Mouse (Mus musculus) cerebellum, postnatal 36 days (tissue): ENCODE data around the gene Rnf181.

Experiments
- DNase-seq, 2 experiments: peaks; one replicate each; pipeline ENCODE4 v3.0.0; 2021 to 2022; ENCODE audit warnings: mixed read lengths in 2 of 2

Rnf181 gene

DNA sequence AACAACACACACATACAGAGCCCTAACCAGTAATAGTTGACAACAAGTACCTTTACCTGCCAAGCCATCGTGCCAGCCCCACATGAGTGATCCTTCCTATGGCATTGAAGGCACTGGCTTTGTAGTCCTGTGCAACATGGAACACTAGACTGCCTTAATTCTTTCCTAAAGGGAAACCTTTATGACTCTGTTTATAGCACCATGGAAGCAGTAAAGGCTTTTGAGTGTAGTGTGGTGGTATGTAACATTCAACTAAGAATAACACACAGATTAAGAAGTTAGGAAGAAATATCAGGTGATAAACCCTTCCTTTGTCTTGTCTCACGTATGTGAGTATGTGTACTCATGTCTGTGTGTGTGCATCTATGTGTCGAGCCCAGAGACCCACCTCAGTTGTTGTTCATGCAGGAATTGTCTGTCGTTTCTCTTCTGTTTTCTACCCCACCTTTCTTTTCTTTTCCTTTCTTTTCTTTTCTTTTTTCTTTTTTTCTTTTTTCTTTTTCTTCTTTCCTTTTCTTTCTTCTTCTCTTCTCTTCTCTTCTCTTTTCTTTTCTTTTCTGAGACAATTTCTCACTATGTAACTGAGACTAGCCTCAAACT, at the start of gene Rnf181:
Gene Rnf181, minus strand, starts transcription at position 113 of the 600 bp plus-strand sequence.
- DNase-seq, result no peak

DNA sequence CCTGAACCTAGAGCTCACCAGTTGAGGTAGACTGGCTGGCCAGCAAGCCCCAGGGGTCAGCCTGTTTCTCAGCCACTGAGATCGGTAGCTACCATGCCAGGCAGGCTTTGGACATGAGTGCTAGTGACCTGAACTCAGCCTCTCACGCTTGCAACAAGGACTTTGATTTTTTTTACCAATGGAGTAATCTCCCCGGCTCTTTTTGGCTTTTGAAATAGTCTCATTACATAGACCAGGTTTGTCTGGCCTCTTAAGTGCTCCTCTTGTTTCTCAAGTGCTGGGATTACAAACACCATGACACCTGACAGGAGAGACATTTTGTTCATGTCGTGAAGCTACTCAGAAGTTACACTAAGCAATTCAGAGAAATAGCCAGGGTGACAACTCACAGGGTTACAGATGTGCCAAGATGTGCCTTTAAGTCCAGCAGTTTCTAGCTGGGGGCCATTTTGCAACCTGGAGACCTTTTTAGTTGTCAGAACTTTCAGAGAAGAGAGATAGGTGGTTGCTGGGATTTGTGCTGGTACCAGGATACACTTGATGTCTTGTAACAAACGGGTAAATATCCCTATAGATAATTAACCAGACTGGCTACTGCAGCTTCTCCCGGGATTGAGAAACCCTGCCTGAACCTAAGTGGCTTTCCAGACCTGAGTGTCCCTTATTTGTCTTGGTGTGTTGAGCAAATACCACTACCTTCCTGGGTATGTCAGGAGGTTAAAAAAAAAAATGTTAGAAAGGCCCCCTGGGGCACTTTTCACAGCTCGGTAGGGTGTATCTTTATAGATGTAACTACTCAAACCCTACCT, 49.4 kb upstream of the Rnf181 start:
- DNase-seq, result no peak

DNA sequence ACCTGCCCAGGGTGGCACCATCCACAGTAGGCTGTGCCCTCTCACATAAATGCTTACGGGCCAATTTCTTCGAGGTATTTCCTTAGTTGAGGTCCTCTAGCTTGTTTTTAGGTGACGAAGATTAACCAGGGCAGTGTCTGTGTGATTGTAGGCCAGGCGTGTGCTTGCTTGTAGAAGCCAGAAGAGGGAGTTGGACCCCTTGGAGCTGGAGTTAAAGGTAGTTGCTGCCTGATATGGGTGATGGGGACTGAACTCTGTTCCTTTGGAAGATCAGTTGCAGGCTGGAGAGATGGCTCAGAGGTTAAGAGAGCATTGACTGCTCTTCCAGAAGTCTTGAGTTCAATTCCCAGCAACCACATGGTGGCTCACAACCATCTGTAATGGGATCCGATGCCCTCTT, 48.4 kb upstream of the Rnf181 start:
- DNase-seq, result no peak

DNA sequence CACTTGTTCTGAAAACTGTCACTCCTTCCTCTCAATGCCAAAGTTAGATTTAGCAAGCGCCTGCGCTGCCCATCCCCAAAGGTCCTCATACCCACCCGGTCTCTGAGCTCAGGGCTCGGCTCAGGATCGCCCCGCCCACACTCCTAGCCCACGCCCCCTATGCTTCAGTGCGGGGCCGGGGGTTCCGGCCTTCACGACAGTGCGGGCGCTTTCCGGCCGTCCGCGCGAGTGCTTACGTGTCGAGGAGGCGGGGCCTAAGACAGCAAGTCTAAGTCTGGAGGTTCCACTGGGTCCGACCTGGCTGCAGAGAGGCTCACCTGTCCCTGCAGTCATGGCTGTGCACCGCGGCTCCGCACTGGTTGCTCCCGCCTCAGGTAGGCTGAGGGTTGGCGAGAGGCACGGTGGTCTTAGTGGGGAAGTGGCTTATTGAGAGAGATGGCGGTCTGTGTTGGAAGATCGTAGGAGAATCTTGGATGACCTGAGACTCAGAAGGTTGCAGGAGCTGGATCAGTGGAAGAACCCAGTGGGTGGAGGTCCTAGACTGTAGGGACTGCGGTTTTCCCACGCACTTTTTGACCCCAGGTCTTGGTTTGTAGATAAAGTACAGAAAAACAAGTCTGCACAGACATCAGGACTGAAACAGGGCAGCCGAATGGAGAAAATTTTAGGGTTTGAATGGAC, 47.5 kb upstream of the Rnf181 start, which contains the start of gene Ggcx:
Gene Ggcx, plus strand, starts transcription at position 233 of the 681 bp plus-strand sequence.
- DNase-seq, result peak; percentile 93

DNA sequence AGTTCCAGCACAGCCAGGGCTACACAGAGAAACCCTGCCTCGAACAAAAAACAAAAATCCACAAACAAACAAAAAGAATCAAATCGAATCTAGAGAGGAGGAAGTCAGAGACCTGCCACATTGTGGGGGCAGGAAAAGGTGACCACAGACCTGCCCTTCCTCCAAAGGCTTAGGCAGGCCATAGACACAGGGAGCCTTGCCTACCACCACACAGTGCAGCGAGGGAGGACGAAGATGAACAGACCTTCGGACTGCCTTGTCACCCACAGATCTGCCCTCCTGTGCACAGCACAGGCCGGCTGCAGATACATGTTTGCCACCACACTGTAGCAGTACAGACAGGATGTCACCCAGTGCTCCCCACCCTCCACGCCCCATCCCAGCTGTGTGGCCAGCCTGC, 43.8 kb upstream of the Rnf181 start:
- no peak for DNase-seq

DNA sequence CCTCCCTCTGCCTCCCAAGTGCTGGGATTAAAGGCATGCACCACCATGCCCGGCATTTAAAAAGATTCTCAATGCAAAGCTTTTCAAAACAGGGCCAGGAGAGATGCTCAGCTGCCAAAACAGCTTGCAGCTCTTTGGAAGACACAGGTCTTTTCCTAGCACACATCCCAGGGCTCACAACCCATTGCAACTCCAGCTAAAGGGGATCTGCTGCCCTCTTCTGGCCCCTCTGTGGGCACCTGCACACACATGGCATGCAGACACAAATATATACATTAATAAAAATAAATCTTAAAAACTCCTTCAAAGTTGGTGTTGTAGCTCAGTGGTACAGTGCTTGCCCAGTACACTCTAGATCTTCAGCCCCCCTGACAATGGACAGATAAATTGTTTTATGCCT, 43.2 kb upstream of the Rnf181 start:
- DNase-seq, result no peak

DNA sequence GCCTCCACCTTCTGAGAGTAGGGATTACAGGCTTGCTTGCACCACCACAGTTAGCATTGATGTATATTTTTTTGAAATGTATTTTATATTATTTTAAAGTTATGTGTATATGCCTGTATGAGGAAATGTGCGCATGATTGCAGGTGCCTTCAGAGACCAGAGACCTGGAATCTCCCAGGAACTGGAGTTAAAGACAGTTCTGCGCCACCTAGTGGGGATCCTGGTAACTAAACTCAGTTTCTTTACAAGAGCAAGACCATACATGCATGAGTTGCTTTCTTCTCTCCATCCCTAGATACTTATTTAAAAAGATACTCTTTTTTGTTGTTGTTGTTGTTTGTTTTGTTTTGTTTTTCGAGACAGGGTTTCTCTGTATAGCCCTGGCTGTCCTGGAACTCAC, 42.8 kb upstream of the Rnf181 start:
- peak; percentile 69 to 77 for DNase-seq

DNA sequence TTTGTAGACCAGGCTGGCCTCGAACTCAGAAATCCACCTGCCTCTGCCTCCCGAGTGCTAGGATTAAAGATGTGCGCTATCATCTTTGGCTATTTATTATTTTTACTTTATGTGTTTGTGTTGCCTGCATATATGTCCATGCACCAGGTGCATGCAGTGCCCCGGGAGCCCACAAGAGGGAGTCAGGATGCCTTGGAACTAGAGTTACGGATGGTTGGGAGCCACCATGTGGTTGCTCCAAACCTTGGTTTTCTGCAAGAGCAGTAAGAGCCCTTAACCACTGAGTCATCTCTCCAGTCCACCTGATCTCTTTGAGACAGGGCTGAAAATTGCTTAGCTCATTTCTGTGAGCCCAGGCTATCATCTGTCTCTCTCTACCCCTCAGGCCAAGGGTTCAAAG, 40.4 kb upstream of the Rnf181 start:
- peak; percentile 84 to 85 for DNase-seq

DNA sequence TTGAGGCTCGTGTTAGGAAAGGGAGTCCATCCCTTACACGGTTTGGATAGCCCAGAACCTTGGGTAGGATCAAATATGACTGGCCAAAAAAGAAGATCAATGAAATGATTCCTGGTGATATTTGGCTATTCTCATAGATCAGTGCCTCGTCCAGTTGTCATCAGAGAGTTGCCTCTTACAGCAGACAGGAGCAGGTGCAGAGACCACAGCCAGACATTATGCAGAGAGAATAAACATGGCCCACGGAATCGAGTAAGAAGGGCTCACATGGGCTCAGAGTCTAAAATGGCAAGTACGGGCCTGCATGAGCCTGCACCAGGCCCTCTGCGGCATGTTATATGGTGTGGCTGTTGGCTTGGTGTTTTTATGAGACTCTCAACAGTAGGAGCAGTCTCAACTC, 38.6 kb upstream of the Rnf181 start:
- no peak for DNase-seq

DNA sequence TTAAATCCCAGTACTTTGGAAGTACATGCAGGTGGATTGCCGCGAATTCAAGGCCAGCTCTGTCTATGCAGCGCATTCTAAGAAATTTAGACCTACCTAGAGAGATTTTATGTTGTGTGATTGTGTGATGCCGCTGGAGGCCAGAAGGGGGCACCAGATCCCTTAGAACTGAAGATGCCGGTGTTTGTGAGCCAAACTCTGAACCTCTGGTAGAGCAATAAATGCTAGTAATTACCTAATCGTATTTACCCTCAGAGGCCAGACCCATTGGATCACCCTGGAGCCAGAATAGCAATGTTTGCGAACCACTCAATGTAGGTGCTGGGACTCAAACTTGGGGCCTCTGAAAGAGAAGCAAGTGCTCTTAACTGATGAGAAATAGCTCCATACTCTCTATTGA, 35.1 kb upstream of the Rnf181 start:
- peak; percentile 69 to 81 for DNase-seq

DNA sequence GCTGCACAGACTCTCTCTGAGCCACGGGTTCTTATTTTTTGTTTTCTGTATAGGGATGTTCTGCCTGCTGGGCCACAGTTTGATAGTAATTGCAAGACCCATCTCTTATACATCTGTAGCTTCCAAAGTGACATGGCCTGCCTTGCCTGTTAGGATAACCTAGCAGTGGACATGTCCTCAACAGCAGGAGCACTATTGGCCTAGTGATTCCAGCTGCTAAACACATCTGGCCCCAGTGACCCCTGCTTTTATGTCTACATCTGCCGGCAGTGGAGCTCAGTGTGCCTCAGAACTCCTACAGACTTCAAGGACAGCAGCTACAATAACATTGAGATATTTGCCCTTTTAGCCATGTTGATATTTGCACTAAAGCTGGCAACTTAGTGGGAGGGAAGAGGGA, 33.2 kb upstream of the Rnf181 start:
- no peak for DNase-seq

DNA sequence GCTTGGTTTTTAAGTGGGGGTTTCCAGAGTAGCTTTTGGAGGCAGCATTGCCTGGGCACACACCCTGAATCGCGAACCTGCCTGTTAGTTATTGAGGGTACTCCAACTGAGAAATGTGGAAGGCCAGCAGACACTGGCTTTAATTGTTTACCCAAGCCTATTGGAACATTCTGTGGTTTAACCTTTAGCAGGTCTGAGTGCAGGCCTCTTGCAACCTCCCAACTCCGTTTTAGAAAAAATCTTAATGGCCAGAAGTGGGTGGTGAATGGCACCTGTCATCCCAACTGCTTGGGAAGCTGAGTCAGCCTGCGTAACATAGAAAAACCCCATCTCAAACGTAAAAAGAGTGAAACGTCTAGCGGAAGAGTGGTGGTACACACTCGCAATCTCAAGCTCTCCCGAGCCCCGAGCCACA, 30.1 kb upstream of the Rnf181 start:
- DNase-seq, result no peak

DNA sequence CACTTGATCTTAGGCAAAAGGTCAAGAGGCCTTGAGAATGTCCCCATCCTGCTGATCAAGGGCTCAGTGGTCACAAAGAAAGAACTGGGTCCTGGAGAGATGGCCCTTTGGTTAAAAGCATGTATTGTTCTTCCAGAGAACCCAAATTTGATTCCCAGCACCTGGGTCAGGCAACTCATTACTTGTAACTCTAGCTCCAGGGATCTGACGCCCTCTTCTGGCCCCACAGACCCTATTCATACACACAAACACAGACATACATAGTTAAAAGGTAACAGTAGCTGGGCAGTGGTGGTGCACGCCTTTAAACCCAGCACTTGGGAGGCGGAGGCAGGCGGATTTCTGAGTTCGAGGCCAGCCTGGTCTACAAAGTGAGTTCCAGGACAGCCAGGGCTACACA, 25.6 kb upstream of the Rnf181 start:
- no peak for DNase-seq

DNA sequence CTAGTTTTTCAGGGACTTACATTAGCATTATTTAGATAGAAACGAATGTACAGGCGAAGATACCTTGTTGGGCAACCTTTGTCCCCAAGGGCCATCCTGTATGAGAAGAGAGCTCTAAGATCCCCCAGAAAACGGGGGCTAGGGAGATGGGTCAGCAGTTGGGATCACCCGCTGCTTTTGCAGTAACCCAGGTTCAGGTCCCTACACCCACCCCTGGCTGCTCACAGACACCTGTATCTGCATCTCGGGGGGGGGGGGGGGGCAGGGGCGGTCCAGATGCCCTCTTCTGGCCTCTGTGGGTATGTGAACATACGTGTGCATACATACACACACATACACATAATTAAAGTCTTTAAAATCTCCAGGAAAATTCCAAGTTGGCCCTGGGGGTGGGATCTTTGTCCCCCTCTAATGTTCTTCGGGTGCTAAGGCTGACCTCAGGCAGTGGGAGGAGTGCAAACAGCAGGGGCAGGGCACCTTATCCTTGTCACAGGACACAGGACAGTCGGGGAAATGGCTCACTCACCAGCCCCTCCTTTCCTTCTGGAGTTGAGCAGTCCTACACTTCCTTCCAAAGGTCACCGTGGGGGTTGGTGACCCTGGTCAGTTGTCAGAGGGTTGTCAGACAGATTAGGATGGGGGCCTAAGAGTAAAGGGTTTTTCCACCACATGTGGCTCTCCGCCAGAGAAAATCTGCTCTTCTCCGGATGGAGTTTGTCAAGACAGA, 24.2 kb upstream of the Rnf181 start:
- no peak for DNase-seq

DNA sequence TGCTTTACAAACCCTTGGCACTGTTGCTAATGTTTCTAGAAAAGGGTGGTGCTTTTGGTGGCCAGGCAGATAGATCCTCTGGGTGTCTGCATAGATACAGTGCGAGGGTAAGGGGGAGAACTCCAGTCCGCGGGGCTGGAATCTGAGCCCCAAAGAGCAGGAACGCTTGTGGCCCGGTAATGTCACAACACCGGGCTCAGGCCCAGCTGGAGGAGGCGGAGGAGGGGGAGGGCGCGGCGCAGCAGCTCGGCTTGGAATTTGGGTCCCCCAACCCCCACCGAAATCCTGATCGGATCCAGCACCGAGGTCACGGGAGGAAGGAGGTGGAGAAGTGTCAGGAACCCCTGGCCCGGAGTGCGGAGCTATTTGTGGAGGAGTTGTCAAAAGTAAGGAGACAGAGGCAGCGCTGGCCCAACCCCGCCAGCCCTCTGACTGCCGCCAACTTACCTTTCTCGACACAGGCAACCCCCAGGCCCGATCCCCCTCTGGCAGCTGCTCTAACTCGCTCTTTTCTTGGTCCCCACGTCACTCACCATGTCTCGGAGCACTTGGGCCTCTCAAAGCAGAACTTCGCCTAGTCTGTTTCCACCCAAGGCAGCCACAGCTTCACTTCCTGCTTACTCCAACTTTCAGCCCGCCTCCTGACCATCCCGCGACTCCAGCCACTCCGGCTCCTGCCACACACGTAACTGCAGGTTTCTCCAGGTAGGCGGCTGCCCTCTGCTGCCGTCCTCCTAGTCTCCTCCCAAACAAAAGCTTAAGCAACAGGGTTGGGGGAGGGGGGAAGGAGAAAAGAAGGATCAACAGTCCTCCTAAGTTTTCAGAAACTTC, 23.4 kb upstream of the Rnf181 start, which contains the start of gene Vamp8:
Gene Vamp8, minus strand, starts transcription at position 763 of the 831 bp plus-strand sequence.
- DNase-seq, result peak; percentile 57 to 60

DNA sequence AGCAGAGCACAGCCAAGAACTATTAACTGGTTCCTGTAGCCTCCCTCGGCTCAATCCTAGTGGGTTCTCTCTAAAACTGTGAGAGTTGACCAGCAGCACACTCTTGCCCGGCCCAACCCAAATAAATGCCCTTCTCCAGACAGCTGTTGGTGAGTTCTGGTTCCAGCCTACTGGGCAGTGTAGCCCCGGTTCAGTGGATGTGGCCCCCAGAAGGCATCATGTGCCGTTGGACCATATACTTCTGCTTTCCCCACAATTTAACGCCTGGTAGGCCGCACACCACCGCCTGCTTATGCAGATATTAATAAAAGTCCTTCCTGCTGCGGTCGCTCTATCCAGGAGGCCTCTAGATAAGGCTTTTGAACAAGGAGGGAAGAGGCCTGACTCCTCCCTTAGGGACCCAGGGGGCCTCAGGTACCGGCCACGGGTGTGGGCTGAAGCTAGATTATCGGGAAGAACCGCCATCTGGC, 22.8 kb upstream of the Rnf181 start:
- peak in 1 of 2 experiments; percentile 51 for DNase-seq

DNA sequence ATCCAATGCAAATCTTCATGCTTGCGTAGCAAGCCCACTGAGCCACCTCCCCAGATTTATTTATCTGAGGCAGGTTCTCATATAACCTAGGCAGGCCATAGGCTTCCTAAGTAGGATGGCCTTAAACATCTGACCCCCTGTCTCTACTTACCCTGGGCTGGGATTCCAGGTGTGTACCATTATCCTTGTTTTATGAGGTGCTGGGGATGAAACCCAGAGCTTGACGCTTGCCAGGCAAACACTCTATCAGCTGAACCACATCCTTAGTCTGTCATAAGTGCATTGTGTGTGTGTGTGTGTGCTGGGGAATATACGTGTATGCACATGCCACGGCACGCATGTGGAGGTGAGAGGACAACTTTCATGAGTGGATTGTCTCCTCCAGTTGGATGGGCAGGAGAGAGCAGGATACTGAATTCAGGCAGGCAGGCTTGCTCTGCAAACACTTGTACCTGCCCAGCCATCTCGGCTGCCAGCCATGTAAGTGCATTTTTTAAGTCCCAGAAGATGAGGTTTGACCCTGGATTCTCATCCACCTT, 22.1 kb upstream of the Rnf181 start:
- no peak for DNase-seq

DNA sequence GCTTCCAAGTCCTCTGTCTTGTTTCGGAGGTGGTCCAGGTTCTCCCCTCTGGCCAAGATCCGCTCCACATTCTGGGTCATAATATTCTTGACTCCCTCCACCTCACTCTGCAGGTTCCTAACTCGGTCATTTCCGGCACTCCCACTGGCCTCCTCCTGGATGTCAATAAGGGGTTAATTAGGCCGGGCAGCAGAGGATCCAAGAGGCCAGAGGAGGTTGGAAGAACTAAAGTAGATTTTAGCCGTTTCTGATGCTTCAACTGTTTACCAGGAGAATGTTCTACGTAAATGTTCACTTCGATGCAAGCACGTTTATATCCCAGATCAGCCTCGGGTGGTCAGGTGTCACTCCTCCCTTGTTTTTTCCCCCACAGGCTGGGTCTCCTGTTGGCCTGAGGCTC, 21.5 kb upstream of the Rnf181 start:
- DNase-seq, result no peak

DNA sequence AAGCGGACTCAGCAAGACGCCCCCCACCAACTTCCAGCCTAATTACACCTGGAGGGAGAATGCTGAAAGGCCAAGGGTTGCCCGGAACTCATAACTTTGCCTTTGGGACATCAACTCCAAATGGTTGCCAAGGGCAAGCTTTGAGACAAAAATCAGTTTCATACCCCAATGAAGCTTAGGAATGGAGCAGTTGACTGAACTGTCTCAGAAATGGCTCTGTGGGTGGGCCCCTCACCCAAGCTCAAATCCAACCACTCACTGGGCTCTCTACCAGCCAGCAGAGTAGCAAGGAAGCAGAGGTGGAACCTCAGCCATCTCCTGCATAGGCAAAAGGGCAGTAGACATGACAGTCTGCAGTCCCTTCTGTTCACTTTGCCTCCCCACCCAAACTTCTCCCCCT, 21.1 kb upstream of the Rnf181 start:
- DNase-seq, result no peak

DNA sequence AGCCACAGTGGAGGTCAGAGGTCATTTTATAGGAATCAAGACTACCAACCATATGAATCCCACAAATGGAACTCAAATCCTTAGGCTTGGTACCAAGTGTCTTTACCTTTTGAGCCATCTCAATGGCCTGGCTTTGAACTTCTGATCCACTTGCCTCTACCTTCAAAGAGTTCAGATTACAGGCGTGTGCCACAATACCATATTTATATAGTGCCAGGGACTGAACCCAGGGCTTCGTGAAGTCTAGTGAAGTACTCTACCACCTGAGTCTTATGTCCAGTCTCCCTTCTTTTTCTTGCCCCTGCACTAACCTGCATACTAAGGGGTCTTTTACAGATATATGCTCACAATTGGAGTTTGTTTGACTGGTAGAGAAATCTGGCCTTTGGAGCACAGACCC, 19.8 kb upstream of the Rnf181 start:
- DNase-seq, result no peak

DNA sequence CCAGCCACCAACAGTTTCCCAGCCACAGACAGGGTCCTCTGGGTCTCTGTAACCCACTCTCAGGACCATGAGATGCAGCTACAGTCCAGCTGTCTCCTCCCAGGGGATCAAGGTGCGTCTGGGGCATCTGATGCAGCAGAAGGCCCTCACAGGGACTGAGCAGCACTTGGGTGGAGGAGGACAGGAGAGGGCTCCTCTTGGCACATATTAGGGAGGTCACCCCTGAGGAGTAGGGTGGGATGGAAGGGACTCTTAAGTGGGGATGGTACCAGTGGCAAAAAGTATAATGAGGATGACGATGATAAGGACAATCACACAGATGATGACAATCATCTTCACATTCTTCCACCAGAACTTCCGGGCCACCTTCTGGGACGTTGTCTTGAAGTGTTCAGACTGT, 18.5 kb upstream of the Rnf181 start:
- DNase-seq, result no peak

DNA sequence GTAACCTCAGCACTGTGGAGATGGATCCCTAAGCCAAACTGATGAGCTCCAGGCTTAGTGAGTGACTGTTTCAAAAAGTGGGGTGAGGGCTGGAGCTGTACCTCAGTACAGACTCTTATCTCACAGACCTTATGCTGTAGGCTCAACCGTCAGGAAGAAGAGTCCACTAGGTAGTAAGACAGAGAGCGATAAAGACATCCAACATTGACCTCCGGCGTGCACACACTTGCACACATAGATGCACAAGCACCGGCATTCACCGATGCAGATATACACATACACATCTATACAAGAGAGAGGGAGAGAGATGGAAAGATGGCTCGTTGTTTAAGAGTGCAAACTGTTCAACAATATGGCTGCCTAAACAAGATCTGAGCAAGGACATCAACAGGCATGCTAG, 17.2 kb upstream of the Rnf181 start:
- no peak for DNase-seq
